Mouse (Mus musculus) C2C12 (cell line): Measurements from ENCODE around the gene Cdc14a. TPM values are rescaled to one million over a fixed set of nuclear protein-coding genes. Genes with fewer than 3 reads are reported as not detected.

Experiments
- H3K27me3 ChIP-seq: one replicate; pipeline ENCODE4 v1.6.1; 2011; ENCODE audit not compliant: control insufficient read depth, insufficient read depth, insufficient read length
- H3K36me3 ChIP-seq: one replicate; pipeline ENCODE4 v1.6.1; 2011; ENCODE audit not compliant: control insufficient read depth, insufficient read depth
- H3K4me3 ChIP-seq: one replicate; pipeline ENCODE4 v1.5.1; 2011; ENCODE audit warnings: mild to moderate bottlenecking, control low read depth; ENCODE audit not compliant: poor library complexity, insufficient read depth, severe bottlenecking
- H3K79me2 ChIP-seq: one replicate; pipeline ENCODE4 v1.6.1; 2011; ENCODE audit not compliant: control insufficient read depth, insufficient read depth
- H3K79me3 ChIP-seq: one replicate; pipeline ENCODE4 v1.6.1; 2011; ENCODE audit warnings: low read depth, control low read depth
- H3ac ChIP-seq: one replicate; pipeline ENCODE3; 2011; ENCODE audit warnings: low read depth; ENCODE audit not compliant: control insufficient read depth, insufficient read length
- CEBPB ChIP-seq: IDR thresholded peaks from one replicate; pipeline ENCODE4 v1.6.1; 2011; ENCODE audit warnings: low read depth, mild to moderate bottlenecking, control low read depth, moderate library complexity
- CTCF ChIP-seq: IDR thresholded peaks from one replicate; pipeline ENCODE4 v1.5.1; 2011; ENCODE audit not compliant: control insufficient read depth, insufficient read depth, insufficient read length
- FOSL1 ChIP-seq: IDR thresholded peaks from one replicate; pipeline ENCODE4 v1.8.0; 2011; ENCODE audit warnings: mild to moderate bottlenecking, low read length; ENCODE audit not compliant: poor library complexity, insufficient read depth, severe bottlenecking
- MAX ChIP-seq: IDR thresholded peaks from one replicate; pipeline ENCODE4 v1.6.1; 2011; ENCODE audit warnings: mild to moderate bottlenecking, control low read depth
- MYOD1 ChIP-seq: IDR thresholded peaks from one replicate; pipeline ENCODE4 v1.6.1; 2011; ENCODE audit warnings: low read depth; ENCODE audit not compliant: control insufficient read depth, insufficient read length
- MYOG ChIP-seq: IDR thresholded peaks from one replicate; pipeline ENCODE4 v1.6.1; 2011; ENCODE audit not compliant: control insufficient read depth, insufficient read length; ENCODE audit errors: extremely low read depth
- USF1 ChIP-seq: IDR thresholded peaks from one replicate; pipeline ENCODE4 v1.6.1; 2011; ENCODE audit warnings: low read depth, mild to moderate bottlenecking, control low read depth, moderate library complexity
- polyA plus RNA-seq: library from polyadenylated mRNA; unstranded; fragments of >200 nt; fragmentation: generic; extraction: Trizol; gene quantifications from one replicate; pipeline ENCODE4 v1.2.1, GENCODE M21; 2012; ENCODE audit warnings: missing spikeins

Gene Cdc14a
- polyA plus RNA-seq, 1 experiment: 1.1 TPM

DNA sequence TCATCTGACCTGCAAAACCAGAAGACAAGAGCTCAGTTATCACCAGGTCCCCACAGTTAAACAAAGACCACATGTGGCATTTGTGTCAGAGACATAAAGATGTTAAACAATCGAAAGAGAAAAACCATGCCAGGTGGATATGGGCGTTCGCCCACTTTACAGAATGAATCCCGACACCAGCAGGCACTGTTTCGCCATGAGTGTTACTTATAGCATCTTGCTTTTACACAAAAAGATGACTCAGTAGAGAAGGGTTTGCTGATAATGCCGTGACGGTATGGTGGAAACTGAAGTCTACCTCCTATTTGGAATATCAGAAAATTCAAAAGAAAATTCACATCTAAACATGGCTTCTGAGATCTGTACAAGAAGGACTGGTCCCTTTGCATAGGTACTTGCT lies 126.7 kb downstream of the Cdc14a start:
- no peaks in the 10 kb centered on the region for H3K27me3 ChIP-seq
- no peak overlapping the region for H3ac ChIP-seq
- H3K4me3 ChIP-seq: no peak overlapping the region
- TF ChIP-seq USF1 (no peak), MYOD1 (no peak)
- H3K36me3 ChIP-seq: no peaks in the 10 kb centered on the region
- no peaks in the 10 kb centered on the region for H3K79me3 ChIP-seq
- H3K79me2 ChIP-seq: no peaks in the 10 kb centered on the region

GRCm38 (mm10) chr3:116290041-116290815 lies 133.6 kb downstream of the Cdc14a start:
- TF ChIP-seq FOSL1 (no peak), CEBPB (no peak), MYOD1 (no peak), MYOG (no peak), CTCF (no peak), MAX (no peak), USF1 (no peak)
- no peaks in the 10 kb centered on the region for H3K79me2 ChIP-seq
- no peaks in the 10 kb centered on the region for H3K36me3 ChIP-seq
- no peaks in the 10 kb centered on the region for H3K27me3 ChIP-seq
- H3K4me3 ChIP-seq: no peak overlapping the region
- no peak overlapping the region for H3ac ChIP-seq
- H3K79me3 ChIP-seq: no peaks in the 10 kb centered on the region

GRCm38 (mm10) chr3:116288833-116289232 lies 135.0 kb downstream of the Cdc14a start:
- Histone ChIP-seq H3K4me3 (no peak overlapping the region), H3K79me3 (no peaks in the 10 kb centered on the region), H3K27me3 (no peaks in the 10 kb centered on the region), H3K36me3 (no peaks in the 10 kb centered on the region), H3K79me2 (no peaks in the 10 kb centered on the region), H3ac (no peak overlapping the region)
- no peak for TF ChIP-seq CEBPB
- no peak for TF ChIP-seq MAX
- TF ChIP-seq FOSL1: no peak
- TF ChIP-seq MYOG: no peak
- TF ChIP-seq CTCF: no peak
- no peak for TF ChIP-seq USF1
- TF ChIP-seq MYOD1: no peak

- Histone ChIP-seq H3K79me2 (no peaks in the 10 kb centered on the region), H3K27me3 (no peaks in the 10 kb centered on the region), H3K4me3 (no peak overlapping the region), H3K36me3 (no peaks in the 10 kb centered on the region), H3ac (no peak overlapping the region), H3K79me3 (no peaks in the 10 kb centered on the region)
- TF ChIP-seq MAX (no peak), MYOD1 (no peak), FOSL1 (no peak), CEBPB (no peak), CTCF (no peak), USF1 (no peak), MYOG (no peak)
These were observed 139.1 kb downstream of the Cdc14a start for GRCm38 (mm10) chr3:116284735-116285134.

DNA sequence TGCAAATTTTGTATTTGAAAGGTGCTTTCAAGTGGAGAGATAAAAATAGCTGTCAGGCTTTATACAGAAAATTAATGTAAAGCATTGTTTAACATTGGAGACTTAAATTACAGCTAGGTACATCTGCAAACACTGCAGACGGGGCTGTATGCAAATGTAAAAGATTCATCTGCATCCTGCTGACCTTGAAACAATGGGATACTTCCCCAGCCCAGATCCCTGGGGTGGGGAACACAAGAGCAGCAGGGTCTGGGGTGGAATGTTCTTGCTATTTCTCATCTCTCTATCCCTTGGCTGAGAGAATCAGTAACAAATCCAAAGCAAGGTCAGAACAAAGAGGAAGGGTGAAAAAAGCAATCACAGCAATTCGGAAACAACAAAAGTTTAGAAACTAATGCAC lies 139.8 kb downstream of the Cdc14a start:
- H3ac ChIP-seq: no peak overlapping the region
- H3K27me3 ChIP-seq: no peaks in the 10 kb centered on the region
- H3K36me3 ChIP-seq: no peaks in the 10 kb centered on the region
- H3K79me3 ChIP-seq: no peaks in the 10 kb centered on the region
- no peaks in the 10 kb centered on the region for H3K79me2 ChIP-seq
- TF ChIP-seq CTCF (no peak), MYOD1 (no peak), USF1 (no peak), FOSL1 (no peak)
- no peak overlapping the region for H3K4me3 ChIP-seq

DNA sequence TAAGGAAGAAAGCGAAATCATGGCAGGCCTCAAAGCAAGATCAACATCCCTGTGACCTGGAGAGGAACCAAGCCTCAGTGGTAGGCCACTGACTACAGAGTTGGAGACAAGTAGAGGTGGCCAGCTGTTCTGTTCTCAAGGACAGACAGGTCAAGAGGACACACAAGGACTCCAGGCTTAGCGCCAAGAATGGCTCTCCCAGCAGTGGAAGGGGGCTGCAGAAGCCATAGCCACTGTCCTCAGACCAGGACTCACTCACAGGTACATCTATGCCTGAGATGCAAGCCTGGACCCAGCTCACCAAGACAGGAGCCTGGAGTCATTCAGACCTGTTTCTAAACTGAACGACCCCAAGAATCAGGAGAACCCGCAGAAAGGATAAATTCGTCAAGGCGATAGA lies 142.2 kb downstream of the Cdc14a start:
- Histone ChIP-seq H3K4me3 (no peak overlapping the region), H3K79me2 (no peaks in the 10 kb centered on the region), H3ac (no peak overlapping the region), H3K27me3 (no peaks in the 10 kb centered on the region), H3K36me3 (no peaks in the 10 kb centered on the region), H3K79me3 (no peaks in the 10 kb centered on the region)
- TF ChIP-seq MAX (no peak), CTCF (no peak), CEBPB (no peak), MYOD1 (no peak), FOSL1 (no peak), MYOG (no peak), USF1 (no peak)

DNA sequence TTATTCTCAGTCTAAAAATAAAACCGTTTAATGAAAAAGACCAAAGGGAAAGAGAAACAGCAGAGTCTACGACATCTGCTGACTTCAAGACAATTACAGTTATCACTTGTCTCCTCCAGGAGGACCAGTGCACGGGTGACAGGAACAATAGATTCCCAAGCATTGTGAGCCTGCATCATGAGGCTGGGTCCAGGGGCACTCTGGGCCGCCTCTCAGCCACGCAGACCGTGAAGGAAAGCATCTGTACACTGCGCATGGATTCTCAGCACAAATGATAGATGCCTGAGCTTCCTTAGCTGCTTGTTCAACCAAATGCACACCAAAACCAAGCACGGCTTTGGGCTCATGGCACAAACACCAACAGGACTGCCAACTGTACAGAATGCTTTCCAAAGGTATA lies 146.7 kb downstream of the Cdc14a start:
- Histone ChIP-seq H3K79me2 (no peaks in the 10 kb centered on the region), H3K27me3 (no peaks in the 10 kb centered on the region), H3K79me3 (no peaks in the 10 kb centered on the region), H3K4me3 (no peak overlapping the region), H3K36me3 (peaks cover 3% of the 10 kb centered on the region), H3ac (no peak overlapping the region)
- TF ChIP-seq CTCF (no peak), USF1 (no peak), MAX (no peak)
